Mouse (Mus musculus) hindlimb bud, embryonic 11.5 days (tissue): ENCODE measurements around the gene Mia.

ENCODE experiments used
- DNase-seq: peaks from one replicate; pipeline ENCODE4 v3.0.0-alpha.2; 2012; ENCODE audit warnings: low read depth, low spot score; ENCODE audit errors: extremely low spot score

The Mia gene

GRCm38 (mm10) chr7:27180837-27181695 lies at the start of gene Mia, which contains the start of gene Gm21983:
Gene Mia (minus strand): TSS chr7:27181157.
Gene Gm21983 (minus strand): TSS chr7:27181086.
- no peak for DNase-seq

- no peak for DNase-seq
Measured at GRCm38 (mm10) chr7:27228865-27229264, 47.9 kb upstream of the Mia start.

- DNase-seq: peak; percentile 82
Measured at GRCm38 (mm10) chr7:27228281-27228821, 47.4 kb upstream of the Mia start, which contains the start of gene Itpkc. Gene Itpkc (minus strand): TSS chr7:27228661.

GRCm38 (mm10) chr7:27227676-27228075 lies 46.7 kb upstream of the Mia start:
- DNase-seq: no peak

- no peak for DNase-seq
Measured at GRCm38 (mm10) chr7:27227276-27227675, 46.3 kb upstream of the Mia start.

- no peak for DNase-seq
Measured at GRCm38 (mm10) chr7:27224877-27225575, 44.1 kb upstream of the Mia start.

- DNase-seq: no peak
Measured at GRCm38 (mm10) chr7:27222538-27222937, 41.6 kb upstream of the Mia start.

GRCm38 (mm10) chr7:27221939-27222338 lies 41.0 kb upstream of the Mia start:
- DNase-seq: no peak

GRCm38 (mm10) chr7:27219937-27220336 lies 39.0 kb upstream of the Mia start:
- DNase-seq: no peak

- no peak for DNase-seq
Measured at GRCm38 (mm10) chr7:27218586-27218985, 37.6 kb upstream of the Mia start.

- DNase-seq: no peak
Measured at GRCm38 (mm10) chr7:27212626-27213025, 31.7 kb upstream of the Mia start.

GRCm38 (mm10) chr7:27203730-27204449 lies 22.9 kb upstream of the Mia start:
- DNase-seq: no peak

- DNase-seq: no peak
Measured at GRCm38 (mm10) chr7:27198779-27199178, 17.8 kb upstream of the Mia start.

GRCm38 (mm10) chr7:27198355-27198754 lies 17.4 kb upstream of the Mia start:
- DNase-seq: no peak

- no peak for DNase-seq
Measured at GRCm38 (mm10) chr7:27197634-27198033, 16.7 kb upstream of the Mia start.

GRCm38 (mm10) chr7:27197136-27197535 lies 16.2 kb upstream of the Mia start:
- DNase-seq: no peak

GRCm38 (mm10) chr7:27195681-27196611 lies 15.0 kb upstream of the Mia start, which contains the start of the genes BC024978 and Snrpa:
Gene BC024978 (plus strand): TSS chr7:27195781.
Gene Snrpa (minus strand): TSS chr7:27196271.
- DNase-seq: peak; percentile 97

- no peak for DNase-seq
Measured at GRCm38 (mm10) chr7:27193731-27194130, 12.8 kb upstream of the Mia start.

GRCm38 (mm10) chr7:27192434-27192833 lies 11.5 kb upstream of the Mia start:
- DNase-seq: no peak
